Mouse (Mus musculus): ENCODE data around the gene Cryge.
"Not testable (repeated sequence)": the region's sequence is repeated elsewhere in the genome, so short reads cannot be mapped to it uniquely, and the experiment has no call there.

Cryge gene

GRCm38 (mm10) chr1:65050952-65051351 is at the start of gene Cryge:
TSS of gene Cryge (minus strand) at chr1:65051149.
- not testable (repeated sequence) for DNase-seq (ENCODE audit: extremely low spot score, low spot score)

GRCm38 (mm10) chr1:65096953-65097352 is 46.0 kb upstream of the Cryge start:
- DNase-seq (ENCODE audit: extremely low spot score, low spot score): no peak

GRCm38 (mm10) chr1:65091566-65091965 is 40.6 kb upstream of the Cryge start:
- no peak for DNase-seq (ENCODE audit: extremely low spot score, low spot score)

- no peak for DNase-seq (ENCODE audit: extremely low spot score, low spot score)
Measured at GRCm38 (mm10) chr1:65090370-65090769, 39.4 kb upstream of the Cryge start.

- DNase-seq (ENCODE audit: extremely low spot score, low spot score): no peak
Measured at GRCm38 (mm10) chr1:65088567-65089356, 37.8 kb upstream of the Cryge start.

GRCm38 (mm10) chr1:65082188-65082587 is 31.2 kb upstream of the Cryge start, which contains the start of gene Crygb:
TSS of gene Crygb (minus strand) at chr1:65082288.
- DNase-seq (ENCODE audit: extremely low spot score, low spot score): no peak

GRCm38 (mm10) chr1:65075607-65076006 is 24.7 kb upstream of the Cryge start:
- DNase-seq (ENCODE audit: extremely low spot score, low spot score): no peak

GRCm38 (mm10) chr1:65073589-65073988 is 22.6 kb upstream of the Cryge start, which contains the start of gene Crygc:
TSS of gene Crygc (minus strand) at chr1:65073689.
- DNase-seq (ENCODE audit: extremely low spot score, low spot score): no peak

GRCm38 (mm10) chr1:65067842-65068241 is 16.9 kb upstream of the Cryge start:
- no peak for DNase-seq (ENCODE audit: extremely low spot score, low spot score)

GRCm38 (mm10) chr1:65064201-65064600 is 13.3 kb upstream of the Cryge start:
- DNase-seq (ENCODE audit: extremely low spot score, low spot score): no peak

- DNase-seq (ENCODE audit: extremely low spot score, low spot score): no peak
Measured at GRCm38 (mm10) chr1:65063352-65063751, 12.4 kb upstream of the Cryge start, which contains the start of gene Crygd. TSS of gene Crygd (minus strand) at chr1:65063452.

- no peak for DNase-seq (ENCODE audit: extremely low spot score, low spot score)
Measured at GRCm38 (mm10) chr1:65052140-65052539, 1.2 kb upstream of the Cryge start.

GRCm38 (mm10) chr1:65051696-65052095 is 747 bp upstream of the Cryge start:
- DNase-seq (ENCODE audit: extremely low spot score, low spot score): no peak

GRCm38 (mm10) chr1:65048781-65049180 is 2.2 kb downstream of the Cryge start:
- DNase-seq (ENCODE audit: extremely low spot score, low spot score): no peak

GRCm38 (mm10) chr1:65046401-65047109 is 4.4 kb downstream of the Cryge start:
- DNase-seq (ENCODE audit: extremely low spot score, low spot score): no peak

GRCm38 (mm10) chr1:65043433-65043832 is 7.5 kb downstream of the Cryge start:
- DNase-seq (ENCODE audit: extremely low spot score, low spot score): no peak

- no peak for DNase-seq (ENCODE audit: extremely low spot score, low spot score)
Measured at GRCm38 (mm10) chr1:65041837-65042236, 9.1 kb downstream of the Cryge start.

- DNase-seq (ENCODE audit: extremely low spot score, low spot score): no peak
Measured at GRCm38 (mm10) chr1:65040806-65041205, 10.1 kb downstream of the Cryge start.

GRCm38 (mm10) chr1:65039679-65040078 is 11.3 kb downstream of the Cryge start:
- no peak for DNase-seq (ENCODE audit: extremely low spot score, low spot score)

- DNase-seq (ENCODE audit: extremely low spot score, low spot score): no peak
Measured at GRCm38 (mm10) chr1:65037542-65037941, 13.4 kb downstream of the Cryge start.

- no peak for DNase-seq (ENCODE audit: extremely low spot score, low spot score)
Measured at GRCm38 (mm10) chr1:65035513-65035912, 15.4 kb downstream of the Cryge start.

- DNase-seq (ENCODE audit: extremely low spot score, low spot score): no peak
Measured at GRCm38 (mm10) chr1:65032641-65033040, 18.3 kb downstream of the Cryge start, which contains the start of gene Akr1cl. TSS of gene Akr1cl (minus strand) at chr1:65032759.

Measured in neural tube, embryonic 10.5 days (tissue).